Mouse (Mus musculus): ENCODE measurements around the gene Grxcr1. TPM values are rescaled to one million over a fixed set of nuclear protein-coding genes. Genes with fewer than 3 reads are reported as not detected.

The Grxcr1 gene
- total and polyA plus RNA-seq, 2 experiments from 2014 or later = not detected

GRCm38 (mm10) chr5:68033345-68033744, 1.7 kb downstream of the Grxcr1 start:
- Histone ChIP-seq H3K27ac (ENCODE audit: low read depth) (no peak overlapping the region), H3K27me3 (ENCODE audit: control insufficient read depth, insufficient read depth, low read length) (no peaks in the 10 kb centered on the region), H3K9me3 (replicated peaks; ENCODE audit: control insufficient read depth, low read length) (no peaks in the 10 kb centered on the region), H3K4me2 (ENCODE audit: low read depth, low read length) (no peak overlapping the region), H3K9ac (replicated peaks; ENCODE audit: low read depth, low read length) (no peak overlapping the region), H3K4me3 (ENCODE audit: low read depth, low read length) (no peak overlapping the region), H3K4me1 (ENCODE audit: control insufficient read depth, insufficient read depth) (no peaks in the 10 kb centered on the region), H3K36me3 (replicated peaks; ENCODE audit: control insufficient read depth, insufficient read depth, low read length) (no peaks in the 10 kb centered on the region)
- DNase-seq (ENCODE audit: low spot score) (no peak), ATAC-seq (ENCODE audit: insufficient read depth, low read depth) (no peak)
- TF ChIP-seq EP300 (IDR thresholded peaks at IDR 0.05; ENCODE audit: low read depth) = no peak
- no peak for TF ChIP-seq CTCF (IDR thresholded peaks at IDR 0.05; ENCODE audit: low read depth)
- 73% methylated on average over 2 of the region's 2 CpGs for WGBS

- Histone ChIP-seq H3K27ac (ENCODE audit: low read depth) (no peak overlapping the region), H3K9me3 (replicated peaks; ENCODE audit: control insufficient read depth, low read length) (no peaks in the 10 kb centered on the region), H3K9ac (replicated peaks; ENCODE audit: low read depth, low read length) (no peak overlapping the region), H3K4me3 (ENCODE audit: low read depth, low read length) (no peak overlapping the region), H3K36me3 (replicated peaks; ENCODE audit: control insufficient read depth, insufficient read depth, low read length) (no peaks in the 10 kb centered on the region), H3K4me2 (ENCODE audit: low read depth, low read length) (no peak overlapping the region), H3K4me1 (ENCODE audit: control insufficient read depth, insufficient read depth) (no peaks in the 10 kb centered on the region), H3K27me3 (ENCODE audit: control insufficient read depth, insufficient read depth, low read length) (no peaks in the 10 kb centered on the region)
- ATAC-seq (ENCODE audit: insufficient read depth, low read depth) (no peak), DNase-seq (ENCODE audit: low spot score) (no peak)
- 2% methylated on average over 2 of the region's 2 CpGs for WGBS
- no peak for TF ChIP-seq CTCF (IDR thresholded peaks at IDR 0.05; ENCODE audit: low read depth)
- TF ChIP-seq EP300 (IDR thresholded peaks at IDR 0.05; ENCODE audit: low read depth) = no peak
Observed at GRCm38 (mm10) chr5:68039077-68039476, 7.4 kb downstream of the Grxcr1 start.

GRCm38 (mm10) chr5:68043339-68043738, 11.7 kb downstream of the Grxcr1 start:
- Histone ChIP-seq H3K9ac (replicated peaks; ENCODE audit: low read depth, low read length) (no peak overlapping the region), H3K4me3 (ENCODE audit: low read depth, low read length) (no peak overlapping the region), H3K27me3 (ENCODE audit: control insufficient read depth, insufficient read depth, low read length) (no peaks in the 10 kb centered on the region), H3K4me2 (ENCODE audit: low read depth, low read length) (no peak overlapping the region), H3K27ac (ENCODE audit: low read depth) (no peak overlapping the region), H3K4me1 (ENCODE audit: control insufficient read depth, insufficient read depth) (no peaks in the 10 kb centered on the region), H3K36me3 (replicated peaks; ENCODE audit: control insufficient read depth, insufficient read depth, low read length) (no peaks in the 10 kb centered on the region), H3K9me3 (replicated peaks; ENCODE audit: control insufficient read depth, low read length) (no peaks in the 10 kb centered on the region)
- no peak for ATAC-seq (ENCODE audit: insufficient read depth, low read depth)
- no peak for TF ChIP-seq EP300 (IDR thresholded peaks at IDR 0.05; ENCODE audit: low read depth)
- TF ChIP-seq CTCF (IDR thresholded peaks at IDR 0.05; ENCODE audit: low read depth) = no peak
- 77% methylated on average over 5 of the region's 5 CpGs for WGBS
- no peak for DNase-seq (ENCODE audit: low spot score)

GRCm38 (mm10) chr5:68048783-68049182, 17.1 kb downstream of the Grxcr1 start:
- DNase-seq (ENCODE audit: low spot score) (no peak), ATAC-seq (ENCODE audit: insufficient read depth, low read depth) (no peak)

GRCm38 (mm10) chr5:68049536-68049935, 17.9 kb downstream of the Grxcr1 start:
- Histone ChIP-seq H3K27ac (ENCODE audit: low read depth) (no peak overlapping the region), H3K9ac (replicated peaks; ENCODE audit: low read depth, low read length) (no peak overlapping the region), H3K36me3 (replicated peaks; ENCODE audit: control insufficient read depth, insufficient read depth, low read length) (no peaks in the 10 kb centered on the region), H3K27me3 (ENCODE audit: control insufficient read depth, insufficient read depth, low read length) (no peaks in the 10 kb centered on the region), H3K4me3 (ENCODE audit: low read depth, low read length) (no peak overlapping the region), H3K4me2 (ENCODE audit: low read depth, low read length) (no peak overlapping the region), H3K9me3 (replicated peaks; ENCODE audit: control insufficient read depth, low read length) (no peaks in the 10 kb centered on the region), H3K4me1 (ENCODE audit: control insufficient read depth, insufficient read depth) (no peaks in the 10 kb centered on the region)
- DNase-seq (ENCODE audit: low spot score) (no peak), ATAC-seq (ENCODE audit: insufficient read depth, low read depth) (no peak)
- WGBS = 52% methylated on average over 4 of the region's 4 CpGs
- no peak for TF ChIP-seq EP300 (IDR thresholded peaks at IDR 0.05; ENCODE audit: low read depth)
- TF ChIP-seq CTCF (IDR thresholded peaks at IDR 0.05; ENCODE audit: low read depth) = no peak

More at GRCm38 (mm10) chr5:68048783-68049182, 17.1 kb downstream of the Grxcr1 start:
- H3K36me3 ChIP-seq (replicated peaks; ENCODE audit: control insufficient read depth, insufficient read depth, low read length) = no peaks in the 10 kb centered on the region
- H3K27me3 ChIP-seq (ENCODE audit: control insufficient read depth, insufficient read depth, low read length) = no peaks in the 10 kb centered on the region
- no peaks in the 10 kb centered on the region for H3K9me3 ChIP-seq (replicated peaks; ENCODE audit: control insufficient read depth, low read length)
- H3K27ac ChIP-seq (ENCODE audit: low read depth) = no peak overlapping the region
- 42% methylated on average over 4 of the region's 4 CpGs for WGBS
- no peak for TF ChIP-seq EP300 (IDR thresholded peaks at IDR 0.05; ENCODE audit: low read depth)
- TF ChIP-seq CTCF (IDR thresholded peaks at IDR 0.05; ENCODE audit: low read depth) = no peak
- H3K9ac ChIP-seq (replicated peaks; ENCODE audit: low read depth, low read length) = no peak overlapping the region
- no peaks in the 10 kb centered on the region for H3K4me1 ChIP-seq (ENCODE audit: control insufficient read depth, insufficient read depth)
- H3K4me2 ChIP-seq (ENCODE audit: low read depth, low read length) = no peak overlapping the region
- H3K4me3 ChIP-seq (ENCODE audit: low read depth, low read length) = no peak overlapping the region

- DNase-seq (ENCODE audit: low spot score) (no peak), ATAC-seq (ENCODE audit: insufficient read depth, low read depth) (no peak)
- no peak overlapping the region for H3K9ac ChIP-seq (replicated peaks; ENCODE audit: low read depth, low read length)
- H3K9me3 ChIP-seq (replicated peaks; ENCODE audit: control insufficient read depth, low read length) = no peaks in the 10 kb centered on the region
- no peak for TF ChIP-seq EP300 (IDR thresholded peaks at IDR 0.05; ENCODE audit: low read depth)
- TF ChIP-seq CTCF (IDR thresholded peaks at IDR 0.05; ENCODE audit: low read depth) = no peak
- H3K4me1 ChIP-seq (ENCODE audit: control insufficient read depth, insufficient read depth) = no peaks in the 10 kb centered on the region
- no peak overlapping the region for H3K4me2 ChIP-seq (ENCODE audit: low read depth, low read length)
- no peak overlapping the region for H3K4me3 ChIP-seq (ENCODE audit: low read depth, low read length)
- no peaks in the 10 kb centered on the region for H3K27me3 ChIP-seq (ENCODE audit: control insufficient read depth, insufficient read depth, low read length)
- 70% methylated on average over 5 of the region's 5 CpGs for WGBS
- no peaks in the 10 kb centered on the region for H3K36me3 ChIP-seq (replicated peaks; ENCODE audit: control insufficient read depth, insufficient read depth, low read length)
- H3K27ac ChIP-seq (ENCODE audit: low read depth) = no peak overlapping the region
Observed at GRCm38 (mm10) chr5:68051101-68051500, 19.5 kb downstream of the Grxcr1 start.
